Mouse (Mus musculus) mesoderm, embryonic 11.5 days (tissue): Measurements from ENCODE around the gene Prn.

Experiments used
- DNase-seq: peaks from one replicate; pipeline ENCODE4 v3.0.0-alpha.2; 2012; ENCODE audit warnings: low read depth, low spot score

Gene Prn

GRCm38 (mm10) chr2:131948916-131949639 lies 39.3 kb downstream of the Prn start:
- DNase-seq = no peak

DNA sequence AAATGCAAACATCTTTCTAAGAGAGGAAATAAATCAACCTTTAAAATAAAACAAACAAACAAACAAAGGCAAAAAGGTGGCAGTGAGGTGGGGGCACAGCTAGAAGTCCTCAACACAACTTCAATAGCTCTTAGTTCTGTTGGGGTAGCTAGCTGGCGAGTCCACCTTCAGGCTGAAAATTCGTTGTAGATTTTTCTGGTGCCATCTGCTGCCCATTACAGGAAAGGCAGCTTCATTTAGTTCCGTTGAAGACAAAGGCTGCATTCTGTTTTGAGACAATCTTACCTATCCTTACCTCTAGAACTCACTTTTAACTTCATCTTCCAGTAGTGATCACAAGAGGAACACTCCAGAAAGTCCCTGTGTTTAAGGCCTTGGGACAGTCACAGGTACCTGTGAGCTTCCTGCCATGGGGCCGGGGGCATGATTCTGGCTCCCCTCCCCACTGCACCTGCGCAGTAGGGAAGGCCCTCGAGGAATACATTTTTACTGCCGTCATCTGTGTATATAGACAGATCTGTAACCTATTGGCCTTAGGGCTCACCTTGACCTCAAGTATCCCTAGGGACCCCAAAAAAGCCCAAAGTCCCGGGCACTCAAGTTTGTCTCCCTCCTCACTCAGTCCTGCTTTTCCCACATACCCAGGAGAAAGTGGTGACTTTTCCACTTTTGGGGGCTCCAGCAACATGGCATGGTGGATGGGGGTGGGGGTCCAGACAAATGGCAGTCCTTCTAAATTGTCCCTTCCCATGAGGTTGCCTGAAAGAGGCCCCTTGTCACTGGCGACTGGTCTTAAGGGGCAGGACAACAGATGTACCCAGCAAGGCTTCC lies 40.2 kb downstream of the Prn start:
- peak; percentile 60 for DNase-seq

DNA sequence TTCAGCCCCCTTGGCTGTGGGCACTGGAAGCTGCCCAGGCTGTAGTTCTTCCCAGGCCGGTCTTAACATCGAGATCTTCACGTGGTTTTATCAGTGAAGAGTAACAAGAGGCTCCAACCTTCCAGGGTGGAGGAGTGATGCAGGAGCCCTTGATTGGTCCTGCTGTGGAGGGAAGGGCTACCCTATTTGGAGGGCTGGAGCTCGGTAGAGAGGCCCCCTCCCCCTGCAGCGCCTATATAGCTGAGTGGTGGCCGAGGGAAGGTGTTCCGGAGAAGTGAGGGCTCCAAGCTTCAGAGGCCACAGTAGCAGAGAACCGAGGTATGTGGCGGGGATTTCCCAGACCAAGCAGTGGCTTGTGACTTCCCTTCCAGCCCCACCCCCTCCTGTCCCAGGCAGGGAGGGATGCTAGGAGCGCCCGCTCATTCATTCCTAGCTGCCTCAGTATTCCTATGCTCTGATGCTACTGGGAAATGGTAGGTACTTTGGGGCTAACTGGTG lies 40.9 kb downstream of the Prn start, which contains the start of gene Prnd:
Gene Prnd (plus strand): TSS at position 264 of the 498 bp plus-strand sequence.
- no peak for DNase-seq

- no peak for DNase-seq
Measured at GRCm38 (mm10) chr2:131952456-131952855, 42.7 kb downstream of the Prn start.

DNA sequence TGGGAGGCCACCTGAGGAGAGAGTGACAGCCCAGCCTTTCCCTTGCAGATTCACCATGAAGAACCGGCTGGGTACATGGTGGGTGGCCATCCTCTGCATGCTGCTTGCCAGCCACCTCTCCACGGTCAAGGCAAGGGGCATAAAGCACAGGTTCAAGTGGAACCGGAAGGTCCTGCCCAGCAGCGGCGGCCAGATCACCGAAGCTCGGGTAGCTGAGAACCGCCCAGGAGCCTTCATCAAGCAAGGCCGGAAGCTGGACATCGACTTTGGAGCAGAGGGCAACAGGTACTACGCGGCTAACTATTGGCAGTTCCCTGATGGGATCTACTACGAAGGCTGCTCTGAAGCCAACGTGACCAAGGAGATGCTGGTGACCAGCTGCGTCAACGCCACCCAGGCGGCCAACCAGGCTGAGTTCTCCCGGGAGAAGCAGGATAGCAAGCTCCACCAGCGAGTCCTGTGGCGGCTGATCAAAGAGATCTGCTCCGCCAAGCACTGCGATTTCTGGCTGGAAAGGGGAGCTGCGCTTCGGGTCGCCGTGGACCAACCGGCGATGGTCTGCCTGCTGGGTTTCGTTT lies 43.3 kb downstream of the Prn start:
- DNase-seq = peak; percentile 20

- DNase-seq = no peak
Measured at GRCm38 (mm10) chr2:131953711-131954110, 44.0 kb downstream of the Prn start.

- no peak for DNase-seq
Measured at GRCm38 (mm10) chr2:131954835-131955234, 45.1 kb downstream of the Prn start.

DNA sequence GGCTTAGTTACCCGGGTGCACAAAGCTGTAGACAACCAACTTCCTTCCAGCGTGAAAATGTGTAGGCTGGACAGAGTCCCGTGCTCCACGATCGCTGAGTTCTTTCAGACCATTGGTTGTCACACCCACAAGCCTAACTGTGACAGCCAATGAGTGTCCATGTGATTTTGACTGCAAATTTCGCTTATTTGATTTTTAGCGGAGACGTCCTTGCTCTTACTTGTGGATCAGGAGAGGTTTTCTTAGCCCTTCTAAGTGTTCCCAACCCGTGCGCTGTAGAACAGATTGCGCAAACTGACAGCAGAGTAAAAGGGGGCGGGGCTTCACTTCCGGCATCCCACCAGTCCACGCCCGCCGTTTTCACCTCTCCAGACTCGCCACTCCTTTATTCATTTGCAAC lies 45.5 kb downstream of the Prn start:
- peak; percentile 34 for DNase-seq

- no peak for DNase-seq
Measured at GRCm38 (mm10) chr2:131956336-131957256, 46.8 kb downstream of the Prn start.

DNA sequence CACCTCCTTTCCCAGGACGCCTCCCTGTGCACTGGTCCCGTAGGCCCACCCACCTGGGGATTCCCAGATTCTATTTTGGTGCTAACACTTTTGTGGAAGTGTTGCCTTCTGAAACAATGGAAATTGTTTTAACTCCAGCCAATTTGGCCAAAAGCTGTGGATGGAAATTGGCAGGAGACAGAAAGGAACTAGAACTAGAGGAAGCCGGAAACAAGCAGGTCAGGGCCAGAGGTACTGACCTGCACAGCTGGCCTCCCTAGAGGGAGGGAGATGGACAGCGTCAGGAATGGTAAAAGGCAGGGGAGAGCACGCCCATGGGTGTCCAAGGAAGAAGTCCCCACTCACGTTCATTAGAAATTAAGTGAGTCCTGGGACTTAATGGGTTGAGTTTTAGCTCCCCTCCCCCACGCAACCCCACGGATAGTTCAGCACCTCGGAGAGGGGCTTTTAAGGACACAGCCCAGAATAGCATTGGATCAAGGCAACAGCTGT lies 48.0 kb downstream of the Prn start:
- peak; percentile 47 for DNase-seq

DNA sequence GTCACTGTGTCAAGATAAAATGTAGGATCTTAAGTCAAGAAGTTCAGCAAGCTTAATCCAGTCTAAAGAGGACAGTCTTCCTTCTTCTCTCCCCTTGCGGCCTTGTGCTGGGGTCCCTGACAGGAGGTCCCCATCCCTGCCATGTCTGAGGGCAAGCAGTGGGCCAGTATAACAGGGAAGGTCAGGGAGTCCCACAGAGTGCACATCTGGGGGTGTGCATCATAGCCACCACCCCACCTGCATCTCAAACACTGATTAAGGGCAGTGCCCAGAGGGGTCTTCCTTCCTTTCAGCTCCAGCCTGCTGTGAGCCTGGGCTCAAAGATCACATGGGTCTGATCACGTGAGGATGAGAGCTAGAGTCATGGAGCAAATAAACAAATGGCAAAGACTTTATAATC lies 51.9 kb downstream of the Prn start:
- DNase-seq = no peak

GRCm38 (mm10) chr2:131970597-131970996 lies 60.8 kb downstream of the Prn start:
- no peak for DNase-seq

GRCm38 (mm10) chr2:131971098-131971497 lies 61.3 kb downstream of the Prn start:
- no peak for DNase-seq

GRCm38 (mm10) chr2:131976663-131977062 lies 66.9 kb downstream of the Prn start:
- no peak for DNase-seq

DNA sequence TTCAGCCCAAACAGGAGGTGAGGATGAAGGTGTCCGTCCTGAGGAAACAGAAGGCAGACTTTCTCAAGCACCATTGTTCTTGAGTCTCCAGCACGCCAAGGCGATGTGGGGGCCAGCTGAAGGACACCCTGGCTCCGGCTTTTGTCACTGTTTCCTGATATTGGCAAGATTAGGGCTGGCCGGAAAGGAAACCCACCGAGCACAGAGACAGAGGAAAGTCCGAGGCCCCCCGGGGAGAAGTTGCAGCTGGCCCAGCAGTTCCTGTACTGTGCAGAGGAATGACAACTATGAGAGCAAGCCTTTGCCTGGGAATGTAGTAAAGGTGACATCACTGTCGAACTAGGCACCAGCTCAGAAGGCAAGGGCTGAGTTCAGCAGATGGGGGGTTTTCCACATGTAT lies 71.1 kb downstream of the Prn start:
- peak; percentile 42 for DNase-seq

DNA sequence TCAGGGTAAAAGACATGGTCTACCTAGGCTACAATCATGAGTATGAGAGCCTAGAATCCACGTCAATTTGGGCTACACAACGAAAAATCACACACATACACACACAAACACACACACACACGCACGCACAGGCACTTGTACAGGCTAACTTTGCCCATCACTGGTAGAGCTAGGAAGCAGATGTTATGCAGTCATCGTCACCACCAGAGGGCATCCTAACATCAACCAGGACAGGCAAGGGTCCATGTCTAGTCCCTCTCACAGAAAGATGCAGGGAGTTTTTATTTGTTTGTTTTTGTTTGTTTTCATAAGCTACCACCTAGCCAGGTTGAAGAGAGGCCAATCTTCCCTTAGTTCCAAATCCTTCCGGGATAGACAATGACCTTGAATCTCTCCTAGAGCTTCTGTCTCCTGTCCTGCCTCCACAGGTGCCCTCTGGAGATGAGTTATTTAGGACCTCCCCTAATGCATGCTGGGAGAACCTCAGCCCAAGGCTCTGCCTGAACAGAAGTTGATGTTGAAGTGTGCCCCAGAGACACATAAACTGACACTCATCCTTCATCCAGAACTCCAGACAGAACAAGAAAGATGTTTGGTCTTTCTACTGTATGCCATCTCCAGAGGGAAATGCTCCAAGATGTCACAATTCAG lies 72.9 kb downstream of the Prn start:
- DNase-seq = peak; percentile 76

GRCm38 (mm10) chr2:131987950-131988349 lies 78.2 kb downstream of the Prn start:
- no peak for DNase-seq

DNA sequence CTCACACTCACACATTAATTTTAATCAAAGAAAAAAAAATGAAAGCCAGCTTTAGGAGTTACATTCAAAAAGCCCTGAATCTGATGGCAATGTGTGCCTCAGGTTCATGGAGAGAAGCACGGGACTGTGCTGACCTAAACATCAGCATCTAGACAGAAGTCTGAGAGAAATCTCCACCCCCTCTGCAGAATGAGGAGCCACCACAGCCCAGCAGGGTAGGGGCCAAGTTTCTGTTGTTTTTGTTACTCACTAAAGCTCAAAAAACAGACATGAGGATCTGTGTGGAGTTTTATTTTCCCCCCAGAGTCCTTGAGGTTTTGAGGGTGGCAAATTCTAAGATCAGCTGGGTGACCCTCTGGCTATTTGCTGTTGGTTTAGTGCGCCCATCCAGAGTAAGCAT lies 78.8 kb downstream of the Prn start:
- no peak for DNase-seq

GRCm38 (mm10) chr2:131992487-131992886 lies 82.7 kb downstream of the Prn start:
- DNase-seq = no peak

DNA sequence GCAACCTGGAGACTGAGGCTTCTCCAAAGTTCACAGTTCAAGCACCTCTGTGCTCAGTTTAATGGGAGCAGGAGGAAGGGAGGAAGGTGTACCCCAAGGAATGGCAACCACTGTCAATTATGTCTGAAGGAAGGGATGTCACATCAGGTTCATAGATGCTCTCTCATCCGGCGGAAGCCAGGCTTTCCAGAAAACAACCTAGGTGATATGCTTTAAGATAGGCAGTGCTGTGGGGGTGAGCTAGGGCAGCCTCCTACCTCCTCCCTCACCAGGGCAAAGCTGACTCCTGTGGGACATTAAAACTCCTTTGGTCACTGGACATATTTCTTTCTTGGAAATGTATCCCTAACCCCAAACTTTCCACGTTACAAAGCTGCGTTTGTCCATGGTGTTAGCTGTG lies 83.4 kb downstream of the Prn start:
- no peak for DNase-seq
